Mouse (Mus musculus): ENCODE measurements at regions not wholly inside any gene's neighbourhood (a gene's known extent, or its start where the extent isn't known, plus 50 kb on each side); places are given as distances from the start of the nearest gene placed in this dataset.

- DNase-seq (ENCODE audit: extremely low spot score, low spot score), result no peak
These were observed 1130.7 kb upstream of the Gulo start for GRCm38 (mm10) chr14:67139674-67140073.

- no peak for DNase-seq (ENCODE audit: extremely low spot score, low spot score)
These were observed 1130.1 kb upstream of the Gulo start for GRCm38 (mm10) chr14:67139152-67139551.

GRCm38 (mm10) chr14:67136141-67136498, 1127.1 kb upstream of the Gulo start:
- no peak for DNase-seq (ENCODE audit: extremely low spot score, low spot score)

- DNase-seq (ENCODE audit: extremely low spot score, low spot score), result peak; percentile 19
These were observed 1126.5 kb upstream of the Gulo start for GRCm38 (mm10) chr14:67135221-67136140.

- DNase-seq (ENCODE audit: extremely low spot score, low spot score), result no peak
These were observed 1124.2 kb upstream of the Gulo start for GRCm38 (mm10) chr14:67133221-67133620.

GRCm38 (mm10) chr14:67127118-67127517, 1118.1 kb upstream of the Gulo start:
- DNase-seq (ENCODE audit: extremely low spot score, low spot score), result no peak

- no peak for DNase-seq (ENCODE audit: extremely low spot score, low spot score)
These were observed 1117.2 kb upstream of the Gulo start for GRCm38 (mm10) chr14:67126254-67126653.

GRCm38 (mm10) chr14:67123300-67123699, 1114.3 kb upstream of the Gulo start:
- DNase-seq (ENCODE audit: extremely low spot score, low spot score), result no peak

All from neural tube, embryonic 10.5 days (tissue).